Mouse (Mus musculus) frontal cortex, postnatal 36 days (tissue): Measurements from ENCODE around the gene Fbxo36.

Experiments used
- DNase-seq, 2 experiments: peaks; one replicate each; pipeline ENCODE4 v3.0.0; 2022; ENCODE audit warnings: low spot score in 2 of 2

Fbxo36 gene

DNA sequence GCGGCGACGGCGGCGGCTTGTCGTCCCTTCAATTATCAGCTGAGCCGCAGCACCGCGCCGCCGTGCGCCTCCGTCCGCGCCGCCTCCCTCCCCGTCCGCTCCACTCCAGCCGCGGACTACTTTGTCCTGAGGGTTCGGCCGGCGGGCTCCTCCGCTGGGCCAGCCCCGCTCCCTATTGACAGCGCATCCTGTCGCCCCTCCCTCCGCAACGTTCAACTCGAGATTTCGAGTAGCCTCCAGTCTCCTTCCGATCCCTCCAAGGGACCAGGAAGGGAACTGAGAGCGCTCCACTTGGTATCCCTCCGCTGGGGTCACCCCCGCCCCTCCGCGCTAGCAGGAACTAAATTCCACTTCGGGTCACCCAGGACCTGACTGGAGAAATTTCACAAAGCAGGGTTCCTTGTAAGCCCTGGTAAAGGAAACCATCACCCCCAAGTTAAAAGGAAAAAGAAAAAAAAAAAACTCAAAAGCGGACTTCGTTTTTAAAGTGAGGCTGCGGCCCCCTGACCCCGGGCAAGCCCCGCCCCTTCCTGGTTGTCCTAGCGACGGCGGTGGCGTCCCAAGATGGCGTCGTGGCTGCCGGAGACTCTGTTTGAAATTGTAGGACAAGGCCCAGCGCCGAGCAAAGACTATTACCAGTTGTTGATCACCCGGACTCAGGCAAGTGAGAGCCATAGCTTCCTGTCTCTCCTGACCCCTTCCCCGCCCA is at the start of gene Fbxo36:
TSS of gene Fbxo36 (plus strand) at position 533 of the 709 bp plus-strand sequence.
- peak; percentile 91 for DNase-seq

DNA sequence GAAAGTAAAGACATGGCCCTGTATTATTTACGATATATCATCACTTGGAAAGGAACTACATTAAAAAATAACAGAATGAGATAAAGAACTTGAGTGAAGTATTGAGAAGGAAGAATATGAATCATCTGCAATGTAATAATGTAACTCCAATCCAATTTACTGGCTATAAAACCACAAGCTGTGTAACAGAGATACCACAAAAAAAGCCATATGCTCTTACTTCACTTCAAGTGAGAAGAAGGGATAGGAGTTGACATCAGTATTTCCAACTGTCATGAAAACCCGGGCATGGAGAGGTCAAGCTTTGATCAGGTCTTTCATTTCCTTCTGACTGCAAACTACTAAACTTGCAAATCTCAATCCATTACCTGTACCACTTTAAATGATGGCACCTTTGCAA is 48.2 kb upstream of the Fbxo36 start:
- DNase-seq, result no peak

DNA sequence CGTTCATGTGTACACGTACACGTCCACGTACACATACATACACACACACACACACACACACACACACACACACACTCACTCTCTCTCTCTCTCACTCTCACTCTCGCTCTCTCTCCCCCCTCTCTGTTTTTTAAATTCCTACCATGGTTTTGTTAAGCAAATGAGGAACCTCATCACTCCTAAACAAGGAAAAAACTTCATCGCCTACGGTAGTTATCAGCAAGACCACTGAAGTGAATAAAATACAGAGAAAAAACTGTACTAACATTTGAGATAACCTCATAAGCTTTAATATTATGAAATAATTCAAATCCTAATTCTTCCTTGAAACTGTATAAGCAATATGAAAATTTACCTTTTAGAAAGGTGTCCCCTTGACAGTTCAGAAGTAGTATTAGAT is 44.3 kb upstream of the Fbxo36 start:
- DNase-seq, result no peak

DNA sequence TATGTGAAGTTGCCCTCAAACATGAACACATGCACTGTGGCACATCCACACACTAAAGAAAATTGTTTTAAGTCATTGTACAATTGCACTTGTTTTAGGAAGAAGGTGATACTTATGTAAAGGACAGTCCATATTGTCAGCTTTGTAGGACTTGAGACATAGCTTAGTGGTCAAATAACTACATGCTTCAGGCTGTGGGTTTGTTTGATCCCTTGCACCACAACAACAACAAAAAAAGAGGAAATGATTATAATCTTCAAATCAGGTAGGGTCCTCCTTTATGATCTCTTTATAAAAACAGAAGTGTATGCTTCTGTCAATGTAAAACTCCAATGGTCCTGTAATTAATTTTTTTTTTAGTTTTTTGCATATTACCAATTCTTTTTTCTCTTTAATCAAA is 40.5 kb upstream of the Fbxo36 start:
- DNase-seq, result no peak

DNA sequence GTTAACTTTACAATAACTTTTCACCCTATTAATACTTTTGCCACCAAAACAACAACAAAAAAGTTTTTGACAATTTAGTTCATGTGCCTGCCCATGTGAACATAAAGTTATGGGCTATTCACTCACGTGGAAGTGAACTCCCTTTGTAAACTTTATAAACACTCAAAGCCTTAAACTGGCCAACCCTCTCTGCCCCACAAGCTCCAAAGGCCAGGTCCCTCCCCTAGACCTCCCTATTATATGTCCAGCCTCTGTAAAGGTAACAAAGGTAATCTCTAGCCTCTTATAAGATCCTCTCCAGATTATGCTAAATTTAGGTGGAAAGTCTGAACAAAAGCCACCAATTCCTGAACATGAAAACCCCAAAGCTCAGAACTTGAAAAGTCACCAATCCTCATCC is 35.9 kb upstream of the Fbxo36 start:
- no peak for DNase-seq

DNA sequence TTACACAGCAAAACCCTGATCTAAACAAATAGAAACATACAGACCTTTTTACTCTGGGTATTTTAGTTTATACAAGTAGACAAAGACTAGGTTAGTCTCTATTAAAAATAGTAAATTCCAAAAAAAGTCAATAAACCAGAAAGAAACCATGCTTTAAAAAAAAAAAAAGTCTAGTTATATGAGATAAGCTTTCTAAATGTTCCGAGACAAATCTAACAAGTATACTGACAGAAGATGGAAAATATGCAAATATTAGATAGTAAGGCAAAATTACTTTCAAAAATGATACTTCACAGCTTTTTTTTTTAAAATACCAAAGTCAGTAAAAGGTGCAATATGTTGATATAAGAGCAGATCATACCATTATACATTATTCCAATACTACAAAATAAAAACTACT is 22.0 kb upstream of the Fbxo36 start:
- no peak for DNase-seq

DNA sequence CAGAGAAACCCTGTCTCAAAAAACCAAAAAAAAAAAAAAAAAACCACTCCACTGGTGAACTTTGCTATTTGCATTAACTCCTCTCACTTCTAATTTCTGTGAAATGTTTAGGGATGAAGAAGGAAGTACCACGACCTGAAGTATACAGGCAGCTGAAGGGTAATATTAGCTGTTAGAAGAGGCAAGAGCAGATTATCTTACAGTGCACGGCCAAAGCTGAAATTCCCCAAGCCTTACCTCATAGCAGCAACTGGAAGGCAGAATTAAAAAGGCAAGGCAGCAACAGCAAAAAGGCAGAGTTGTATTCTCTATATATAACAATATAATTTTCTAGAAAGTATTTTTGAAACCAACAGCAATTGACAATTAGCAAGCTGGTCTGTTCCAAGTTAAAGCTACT is 14.6 kb upstream of the Fbxo36 start:
- DNase-seq, result no peak

DNA sequence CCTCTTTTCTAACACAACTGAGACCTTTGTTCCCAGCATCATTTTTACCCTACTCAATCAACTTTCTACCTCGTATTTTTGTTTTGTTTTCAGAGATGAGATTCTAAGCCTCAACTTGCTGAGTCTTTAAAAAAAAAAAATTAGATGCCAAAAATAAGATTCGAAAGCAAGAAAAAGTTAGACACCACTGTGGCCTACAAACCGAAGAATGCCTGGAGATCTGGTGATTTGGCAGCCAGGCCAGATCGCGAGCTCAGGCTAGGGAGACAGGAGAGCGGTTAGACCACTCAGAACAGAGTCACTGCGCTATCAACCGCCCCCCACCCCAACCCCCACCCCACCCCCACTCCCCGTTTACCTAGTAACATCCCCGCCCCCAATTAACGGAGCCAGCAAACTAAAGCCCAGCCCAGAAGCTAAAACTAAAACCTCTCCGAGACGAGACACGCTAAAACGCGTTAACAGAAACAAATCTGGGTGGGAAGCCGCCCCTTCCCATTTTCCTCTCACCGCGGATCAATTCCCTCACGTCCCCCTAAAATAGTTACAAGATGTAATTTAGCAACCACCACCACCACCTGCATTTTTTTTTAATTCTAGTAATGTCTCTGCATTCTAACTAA is 2.0 kb upstream of the Fbxo36 start:
- DNase-seq, result no peak

DNA sequence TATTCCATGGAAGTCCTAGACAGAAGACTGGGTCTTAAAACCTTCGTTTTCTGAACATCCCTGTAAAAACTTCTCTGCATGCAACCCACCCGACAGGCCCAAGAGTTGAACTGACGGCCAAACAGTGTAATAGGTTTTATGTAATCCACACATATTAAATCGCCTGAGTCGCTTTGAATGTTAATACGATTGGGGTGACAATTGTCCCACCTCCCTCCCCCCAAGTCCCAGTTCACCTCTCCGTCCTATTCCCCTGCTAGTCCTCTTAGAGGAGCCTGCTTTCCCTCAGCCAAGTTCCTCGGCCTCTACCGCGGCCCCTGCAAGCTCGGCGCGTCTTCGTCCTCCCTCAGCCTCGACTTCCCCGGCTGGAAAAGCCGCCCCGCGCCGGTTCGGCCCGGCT is 1.5 kb upstream of the Fbxo36 start:
- no peak for DNase-seq

DNA sequence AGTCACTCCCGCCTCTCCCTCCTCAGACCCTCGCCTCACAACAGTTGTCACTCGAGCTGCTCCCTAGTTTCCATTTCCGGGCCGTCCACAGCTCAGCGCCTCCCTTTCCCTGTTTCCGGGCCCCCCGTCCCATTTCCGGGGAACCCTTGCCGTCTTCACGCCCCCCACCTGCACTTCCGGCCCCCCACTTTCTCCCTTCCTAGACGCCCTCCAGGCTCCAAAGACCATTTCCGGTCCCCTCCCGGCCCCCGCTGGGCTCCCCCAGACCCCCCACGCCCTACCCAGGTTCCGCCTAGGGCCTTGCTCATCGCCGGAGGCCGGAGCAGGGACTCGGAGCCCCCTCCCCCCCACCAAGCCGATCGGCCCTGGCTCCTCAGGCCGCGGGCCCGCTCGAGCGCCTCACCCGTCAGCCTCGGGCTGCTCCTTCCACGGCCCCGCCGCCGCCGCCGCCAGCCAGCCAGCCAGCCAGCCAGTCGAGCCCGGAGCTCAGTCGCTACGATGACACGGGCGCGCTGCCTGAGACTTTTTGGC is 955 bp upstream of the Fbxo36 start:
- DNase-seq, result peak; percentile 59 to 68

DNA sequence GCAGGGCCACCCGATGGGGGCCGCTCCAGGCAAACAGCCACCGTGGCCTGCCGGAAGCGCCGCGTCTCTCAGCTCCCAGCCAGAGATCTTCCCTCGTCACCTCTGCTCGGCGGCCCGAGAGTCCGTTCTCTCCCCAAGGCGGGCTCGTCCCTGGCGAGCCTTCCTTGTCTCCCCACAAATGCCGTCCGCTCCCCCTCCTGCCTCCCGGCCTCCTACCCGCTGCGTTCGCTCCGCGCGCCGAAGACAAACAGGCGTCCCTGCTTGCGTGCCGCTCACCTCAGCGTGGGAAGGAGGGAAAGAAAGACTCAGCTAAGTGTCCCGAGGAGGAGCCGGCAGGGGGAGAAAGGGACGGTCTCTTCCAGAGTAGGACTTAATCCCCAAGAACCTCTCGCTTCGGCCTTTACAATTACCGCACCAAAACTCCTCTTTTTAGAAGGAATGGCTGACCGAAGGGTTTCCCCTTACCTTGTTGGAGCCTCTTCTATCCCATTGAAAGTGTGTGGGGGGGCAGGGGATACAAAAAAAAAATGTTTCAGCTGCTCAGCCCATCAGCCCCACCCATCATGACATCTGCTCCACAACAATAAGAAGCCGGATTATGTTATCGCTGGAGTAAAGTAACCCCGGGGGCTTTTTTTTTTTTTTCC is 500 bp downstream of the Fbxo36 start, which contains the start of gene Trip12:
TSS of gene Trip12 (minus strand) at position 499 of the 647 bp plus-strand sequence.
- DNase-seq, result no peak

DNA sequence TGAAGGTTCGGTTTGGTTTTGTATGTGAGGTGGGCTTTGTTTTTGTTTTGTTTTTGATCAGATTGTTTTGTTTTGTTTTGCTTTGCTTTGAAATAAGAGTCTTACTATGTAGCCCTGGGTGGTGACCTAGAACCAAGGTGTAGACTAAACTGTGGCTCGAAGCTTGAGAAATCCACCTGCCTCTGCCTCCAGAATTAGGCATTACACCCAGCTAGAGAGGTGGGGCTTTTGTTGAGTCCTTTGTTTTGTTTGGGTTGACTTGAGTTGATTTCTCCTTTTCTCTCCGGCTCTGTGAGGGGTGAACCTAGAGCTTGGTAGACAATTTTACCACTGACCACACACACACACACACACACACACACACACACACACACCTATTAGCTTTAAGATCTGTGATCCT is 1.4 kb downstream of the Fbxo36 start:
- no peak for DNase-seq

DNA sequence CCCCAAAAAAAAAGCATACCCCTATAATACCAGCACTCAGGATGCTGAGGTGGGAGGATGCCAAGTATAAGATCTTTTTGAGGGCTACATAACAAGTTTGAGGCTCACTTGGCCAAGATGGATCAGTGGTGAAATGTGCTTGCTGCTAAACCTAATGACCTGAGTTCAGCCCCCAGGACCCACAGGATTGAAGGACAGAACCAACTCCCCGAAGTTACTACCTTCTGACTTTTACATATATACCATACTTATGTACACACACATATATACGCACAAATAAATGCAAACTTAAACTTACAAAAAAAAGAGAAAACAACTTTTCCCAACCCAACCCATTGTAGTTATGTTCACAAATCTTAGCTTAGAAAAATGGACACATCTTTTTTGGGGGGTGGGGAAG is 3.7 kb downstream of the Fbxo36 start:
- DNase-seq, result no peak

DNA sequence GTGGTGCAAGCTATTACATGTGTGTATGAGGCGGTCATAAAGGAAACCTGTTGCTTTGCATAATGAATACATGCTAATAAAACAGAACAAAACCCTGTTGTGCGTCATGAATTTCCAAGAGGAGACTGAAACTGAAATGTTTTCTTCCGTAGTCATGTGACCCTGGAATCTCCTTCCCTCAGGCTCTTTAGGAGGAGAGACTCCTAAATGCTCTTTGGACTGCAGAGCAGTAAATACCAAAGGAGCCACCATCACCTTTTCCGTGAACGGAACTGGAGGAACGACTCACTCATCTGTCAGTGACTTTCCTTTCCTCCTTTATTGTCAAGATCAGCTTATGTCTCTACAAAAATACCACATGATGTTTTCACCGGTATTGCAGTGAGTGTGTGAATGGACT is 8.1 kb downstream of the Fbxo36 start:
- no peak for DNase-seq

DNA sequence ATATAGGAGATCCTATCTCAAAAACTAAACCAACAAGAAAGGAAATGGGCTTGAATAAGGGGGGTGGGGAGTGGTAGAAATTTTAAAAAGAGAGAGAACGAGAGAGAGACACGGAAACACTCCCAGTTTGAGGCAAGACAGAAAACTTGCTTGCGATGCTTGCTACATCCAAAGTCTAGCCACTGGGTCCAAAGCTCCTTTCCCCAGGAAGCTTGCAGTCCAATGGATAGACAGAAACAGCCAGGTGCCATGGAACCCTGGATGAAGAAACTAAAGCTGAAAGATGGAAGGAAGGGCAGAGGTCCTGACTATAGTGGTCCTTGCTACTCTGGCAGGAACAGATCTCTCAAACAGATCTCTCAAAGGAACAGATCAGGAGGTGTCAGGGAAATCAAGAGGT is 8.7 kb downstream of the Fbxo36 start:
- DNase-seq, result no peak

DNA sequence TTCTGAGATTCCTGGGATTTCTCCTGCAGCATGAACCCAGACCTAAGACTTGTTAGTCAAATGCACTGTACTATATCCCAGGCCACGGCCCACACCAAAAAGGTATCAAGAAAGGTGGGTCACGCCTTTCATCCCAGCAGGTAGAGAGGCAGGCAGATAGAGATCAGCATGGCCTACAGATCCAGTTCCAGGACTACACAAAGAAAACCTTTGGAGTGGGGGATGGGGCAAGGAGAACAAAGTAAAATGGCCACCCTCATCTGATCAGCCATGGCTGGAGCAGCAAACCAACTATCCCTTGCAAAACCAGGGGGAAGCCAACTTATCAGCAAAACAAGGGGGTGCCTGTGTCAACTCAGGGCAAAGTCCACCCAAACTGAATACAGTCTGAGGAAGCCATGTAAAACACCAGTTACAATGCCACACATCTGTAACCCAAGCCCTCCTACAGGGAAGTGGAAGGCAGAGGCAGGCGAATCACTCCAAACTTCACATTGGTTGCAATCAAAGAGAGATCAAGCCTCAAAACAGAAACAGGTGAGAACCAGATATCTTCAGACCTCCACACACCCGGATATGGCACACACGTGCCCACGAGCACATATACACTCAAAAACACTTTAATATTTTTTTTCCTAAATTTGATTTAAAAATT is 9.3 kb downstream of the Fbxo36 start:
- no peak for DNase-seq

DNA sequence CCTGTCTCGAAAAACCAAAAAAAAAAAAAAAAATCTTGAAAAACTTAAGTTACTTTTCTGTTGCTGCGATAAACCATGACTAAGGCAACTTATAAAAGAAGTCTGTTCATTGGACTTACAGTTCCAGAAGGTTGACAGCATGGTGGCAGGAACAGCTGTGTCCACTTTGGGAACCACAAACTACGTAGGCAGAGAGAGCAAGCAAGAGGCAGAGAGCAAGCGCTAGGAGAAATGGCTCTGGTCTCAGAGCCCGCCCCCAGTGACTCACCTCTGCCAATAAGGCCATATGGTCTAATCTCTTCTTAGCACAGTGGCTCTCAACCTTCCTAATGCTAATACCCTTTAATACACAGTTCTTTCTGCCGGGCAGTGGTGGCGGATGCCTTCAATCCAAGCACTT is 10.2 kb downstream of the Fbxo36 start:
- no peak for DNase-seq

DNA sequence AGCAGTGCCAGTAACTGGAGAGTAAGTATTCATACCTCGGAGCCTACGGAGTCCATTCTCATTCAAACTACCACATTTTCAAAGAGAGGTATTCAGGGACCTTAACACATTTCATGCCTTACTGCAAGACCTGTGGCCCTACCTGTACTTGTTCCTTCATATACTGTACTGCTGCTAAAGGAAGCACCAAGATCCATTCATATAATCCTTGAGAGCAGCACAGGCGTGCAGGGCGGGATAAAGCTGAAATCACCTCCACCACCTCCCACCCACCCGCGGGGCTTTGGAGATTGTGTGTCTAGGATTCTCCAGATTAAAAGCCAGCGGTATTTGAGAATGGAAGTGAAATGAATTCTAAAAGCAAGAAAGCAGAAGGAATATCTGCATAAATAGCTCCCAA is 10.8 kb downstream of the Fbxo36 start:
- DNase-seq, result no peak

DNA sequence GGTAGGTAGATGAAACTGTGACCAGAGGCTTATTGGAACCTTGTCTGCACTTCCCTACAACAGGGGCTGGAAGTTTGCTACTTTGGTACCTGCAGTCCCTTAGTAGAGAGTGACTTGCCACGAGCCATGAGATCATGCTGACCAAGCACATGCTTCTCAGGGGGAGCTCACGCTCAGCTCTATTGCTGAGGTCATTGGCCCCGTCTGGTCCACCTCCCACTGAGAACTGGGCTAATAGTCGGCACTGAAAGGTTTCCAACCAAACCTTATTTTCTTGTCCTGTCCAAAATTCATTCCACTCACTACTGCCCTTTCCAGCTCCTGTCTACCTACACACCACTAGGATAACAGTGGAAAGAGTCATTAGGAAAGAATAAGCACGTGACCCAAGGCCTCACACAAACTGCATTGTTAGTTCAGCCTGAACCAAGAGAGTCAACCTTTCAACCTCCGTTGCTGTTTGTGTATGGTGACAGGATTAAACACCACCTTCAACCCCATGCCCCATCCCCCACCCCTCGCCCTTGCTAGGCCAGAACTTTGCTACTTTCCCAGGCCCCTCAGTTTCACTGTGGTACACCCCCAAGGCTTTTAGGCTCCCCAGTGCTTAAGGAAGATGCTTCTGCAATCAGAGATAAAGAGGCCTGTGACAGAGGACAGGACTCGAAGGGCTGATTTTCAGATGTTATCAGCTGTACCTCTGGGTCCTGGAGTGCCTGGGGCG is 12.0 kb downstream of the Fbxo36 start:
- DNase-seq, result no peak

DNA sequence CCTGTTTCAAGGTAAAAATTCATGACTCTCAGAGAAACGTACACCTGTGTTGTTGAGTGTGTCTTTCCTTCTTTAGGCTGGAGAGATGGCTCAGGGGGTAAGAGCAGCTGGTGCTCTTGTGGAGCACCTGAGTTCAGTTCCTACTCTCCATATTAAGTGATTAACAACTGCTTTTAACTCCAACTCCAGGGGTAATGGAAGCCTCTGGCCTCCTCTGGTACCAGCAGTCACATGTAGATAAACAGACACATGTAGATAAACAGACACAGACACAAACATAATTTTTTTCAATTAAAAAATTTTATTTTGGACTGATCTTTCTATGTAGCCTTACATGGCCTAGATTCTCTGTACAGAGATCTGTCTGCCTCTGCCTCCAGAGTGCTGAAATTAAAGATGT is 14.1 kb downstream of the Fbxo36 start:
- no peak for DNase-seq

DNA sequence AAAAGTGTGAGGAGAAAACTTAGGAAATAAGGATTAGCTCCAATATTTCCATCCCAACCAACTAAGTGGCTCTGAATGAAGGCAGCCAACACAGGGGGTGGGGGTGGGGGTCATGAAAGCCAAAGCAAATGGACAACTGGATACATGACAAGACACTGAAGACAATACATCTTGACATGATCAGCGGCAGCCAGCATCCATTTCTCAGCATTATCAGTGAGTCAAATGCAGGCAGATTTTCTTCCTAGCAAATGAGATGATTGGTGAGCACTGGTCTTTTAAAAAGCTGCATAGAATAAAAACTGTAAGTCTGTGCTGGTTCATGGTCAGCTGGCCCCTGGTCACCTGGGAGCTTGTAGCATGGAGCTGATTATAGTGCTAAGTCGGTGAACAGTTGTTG is 15.3 kb downstream of the Fbxo36 start:
- DNase-seq, result no peak

DNA sequence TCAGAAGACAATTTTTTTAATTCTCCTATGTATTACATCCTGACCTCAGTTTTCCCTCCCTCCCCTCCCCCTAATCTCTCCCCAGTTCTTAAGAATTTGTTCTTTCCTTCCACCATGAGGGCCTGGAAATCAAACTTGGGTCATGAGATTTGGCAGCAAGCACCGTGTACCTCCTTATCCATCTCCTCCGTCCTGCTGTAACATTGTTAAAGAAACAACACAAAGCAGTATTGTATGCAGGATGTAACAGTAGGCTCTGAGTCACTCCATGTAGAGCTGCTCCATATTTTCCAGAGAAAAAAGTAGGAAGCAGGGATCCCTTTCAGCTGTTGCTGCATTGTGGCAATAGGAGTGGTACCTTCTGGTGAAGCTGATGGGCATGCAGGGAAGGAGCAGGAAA is 16.1 kb downstream of the Fbxo36 start:
- DNase-seq, result no peak
